8 mouse cellular contexts compared by ENCODE assay signal in genomic region chr7:110843916-110844874, GRCm38 (mm10). TPM values are rescaled to one million over a fixed set of nuclear protein-coding genes. Genes with fewer than 3 reads are reported as not detected.
DNase-seq lines count a peak whose midpoint lies in the region; ATAC-seq and TF ChIP-seq lines count a peak whose summit lies in the region.

Rnf141 (minus strand) TSS chr7:110844457.

- peak; percentile 77 for TF ChIP-seq CTCF in midbrain, postnatal 0 days (IDR thresholded peaks at IDR 0.05)

- 1% methylated on average over 40 of the region's 42 CpGs for WGBS in embryonic facial prominence, embryonic 14.5 days
- under 1% methylated on average over 39 of the region's 42 CpGs for WGBS in limb, embryonic 14.5 days
- WGBS in midbrain, postnatal 0 days = under 1% methylated on average over 42 of the region's 42 CpGs

- TF ChIP-seq POLR2A in limb, embryonic 14.5 days (IDR thresholded peaks at IDR 0.05; ENCODE audit: borderline replicate concordance, extremely low read depth, insufficient read depth, insufficient read length) = 0 out of 2 replicates have a peak, but pooled peaks have one; percentile 48

- no peaks in the 10 kb centered on the region for H3K9me3 ChIP-seq in embryonic facial prominence, embryonic 14.5 days (ENCODE audit: control insufficient read depth, low read length)
- H3K9me3 ChIP-seq in limb, embryonic 14.5 days (ENCODE audit: control insufficient read depth, low read length) = no peaks in the 10 kb centered on the region
- H3K9me3 ChIP-seq in midbrain, postnatal 0 days (ENCODE audit: low read length) = no peaks in the 10 kb centered on the region

- H3K27ac ChIP-seq in embryonic facial prominence, embryonic 14.5 days (replicated peaks; ENCODE audit: low read depth, low read length) = peak within 1 kb of the TSS; percentile 90
- peak within 1 kb of the TSS; percentile 90 for H3K27ac ChIP-seq in limb, embryonic 14.5 days (replicated peaks; ENCODE audit: low read depth, low read length)
- peak within 1 kb of the TSS; percentile 78 for H3K27ac ChIP-seq in midbrain, postnatal 0 days (ENCODE audit: low read depth, low read length)

- H3K4me3 ChIP-seq in embryonic facial prominence, embryonic 14.5 days (ENCODE audit: low read depth, low read length) = peak within 1 kb of the TSS; percentile 78
- peak within 1 kb of the TSS; percentile 74 for H3K4me3 ChIP-seq in limb, embryonic 14.5 days (replicated peaks; ENCODE audit: low read length)
- peak within 1 kb of the TSS; percentile 90 for H3K4me3 ChIP-seq in midbrain, postnatal 0 days (ENCODE audit: low read depth, low read length)

- H3K27me3 ChIP-seq in embryonic facial prominence, embryonic 14.5 days (replicated peaks; ENCODE audit: control insufficient read depth, insufficient read depth, low read length) = no peaks in the 10 kb centered on the region
- no peaks in the 10 kb centered on the region for H3K27me3 ChIP-seq in limb, embryonic 14.5 days (ENCODE audit: control insufficient read depth, insufficient read depth, low read length)
- no peaks in the 10 kb centered on the region for H3K27me3 ChIP-seq in midbrain, postnatal 0 days (ENCODE audit: insufficient read depth, low read length)

- peak; percentile 95 for ATAC-seq in embryonic facial prominence, embryonic 14.5 days (ENCODE audit: low read depth)
- ATAC-seq in limb, embryonic 14.5 days (ENCODE audit: low FRiP score, low read depth) = peak; percentile 95
- ATAC-seq in midbrain, postnatal 0 days (ENCODE audit: low FRiP score) = peak; percentile 93

- H3K4me1 ChIP-seq in embryonic facial prominence, embryonic 14.5 days (ENCODE audit: control insufficient read depth, insufficient read depth, low read length) = peaks cover 4% of the 10 kb centered on the region; the same call in 1 of the 2 replicates
- peaks cover 6% of the 10 kb centered on the region; the same call in 1 of the 2 replicates for H3K4me1 ChIP-seq in limb, embryonic 14.5 days (ENCODE audit: control insufficient read depth, insufficient read depth, low read length)
- H3K4me1 ChIP-seq in midbrain, postnatal 0 days (ENCODE audit: insufficient read depth, low read length) = no peaks in the 10 kb centered on the region

- no peaks in the 10 kb centered on the region for H3K36me3 ChIP-seq in embryonic facial prominence, embryonic 14.5 days (ENCODE audit: control insufficient read depth, insufficient read depth, low read length)
- no peaks in the 10 kb centered on the region for H3K36me3 ChIP-seq in limb, embryonic 14.5 days (ENCODE audit: control insufficient read depth, insufficient read depth, low read length)
- H3K36me3 ChIP-seq in midbrain, postnatal 0 days (ENCODE audit: insufficient read depth, low read length) = no peaks in the 10 kb centered on the region

- DNase-seq in 3T3-L1 (ENCODE audit: low read depth, low spot score) = peak; percentile 92
- peak; percentile 85 to 88 for DNase-seq in adrenal gland, postnatal 4 days (ENCODE audit: low spot score in 2 of 2)
- peak; percentile 97 for DNase-seq in embryonic facial prominence, embryonic 14.5 days (ENCODE audit: low spot score)
- DNase-seq in heart, adult 8-10 months (ENCODE audit: low spot score) = peak; percentile 91
- peak; percentile 93 for DNase-seq in kidney, adult 9 months
- DNase-seq in limb, embryonic 14.5 days (ENCODE audit: low spot score) = peak; percentile 93
- DNase-seq in midbrain, postnatal 0 days (ENCODE audit: low spot score) = peak; percentile 96
- DNase-seq in spleen, postnatal 14 days (ENCODE audit: low spot score in 2 of 2) = peak; percentile 88 to 95

- peak within 1 kb of the TSS; percentile 85 for H3K9ac ChIP-seq in embryonic facial prominence, embryonic 14.5 days (ENCODE audit: low read depth, low read length)
- H3K9ac ChIP-seq in limb, embryonic 14.5 days (ENCODE audit: low read depth, low read length, severe bottlenecking) = peak within 1 kb of the TSS; percentile 82
- H3K9ac ChIP-seq in midbrain, postnatal 0 days (replicated peaks; ENCODE audit: low read length, poor library complexity, severe bottlenecking) = peak within 1 kb of the TSS; percentile 82

- peak within 1 kb of the TSS; percentile 85 for H3K4me2 ChIP-seq in embryonic facial prominence, embryonic 14.5 days (ENCODE audit: low read depth, low read length)
- H3K4me2 ChIP-seq in limb, embryonic 14.5 days (replicated peaks; ENCODE audit: low read depth, low read length, severe bottlenecking) = peak within 1 kb of the TSS; percentile 84
- peak within 1 kb of the TSS; percentile 86 for H3K4me2 ChIP-seq in midbrain, postnatal 0 days (ENCODE audit: low read depth, low read length, poor library complexity, severe bottlenecking)

RNA-seq across cellular contexts. Expression of gene Rnf141, which starts in this region (rescaled TPM):
- 10 to 100 TPM; 52.1 to 56.5 TPM for total RNA-seq in adrenal gland, postnatal 4 days (2021)
- polyA plus RNA-seq in embryonic facial prominence, embryonic 14.5 days (2014; fragmentation: Nextera tagmentation; extraction: Ambion mirVana) = 30.1 and 30.2 TPM in 2 replicates
- 10 to 100 TPM; 36.4 to 44.5 (median 39.8) TPM for total RNA-seq in heart, adult 8-10 months (2022)
- 19.4 and 22.0 TPM in 2 replicates for polyA plus RNA-seq in limb, embryonic 14.5 days (2012; rRNA removed)
- 21.6 and 22.3 TPM in 2 replicates for polyA plus RNA-seq in limb, embryonic 14.5 days (2014; fragmentation: Nextera tagmentation; extraction: Ambion mirVana)
- 88.5 and 133 TPM in 2 replicates for total RNA-seq in midbrain, postnatal 0 days (2014; rRNA removed)
- polyA plus RNA-seq in midbrain, postnatal 0 days (2015; fragmentation: Nextera tagmentation; extraction: Ambion mirVana) = 28.5 and 29.6 TPM in 2 replicates

Comparison
In these comparisons a context has a peak if more than half of its experiments do, and no peak if none do; other contexts are left out.
1. Peak in every context shown above with its lines: DNase-seq, ATAC-seq, H3K4me3 ChIP-seq and H3K27ac ChIP-seq.